Mouse (Mus musculus) lung, postnatal 0 days (tissue): ENCODE measurements around the gene Gm4305.
"Not testable (repeated sequence)": the region's sequence is repeated elsewhere in the genome, so short reads cannot be mapped to it uniquely, and the experiment has no call there.

ENCODE experiments used
- CTCF ChIP-seq: IDR thresholded peaks from 2 replicates; pipeline ENCODE4 v1.5.1; 2016; ENCODE audit warnings: antibody characterized with exemption, mild to moderate bottlenecking
- EP300 ChIP-seq: IDR thresholded peaks from 2 replicates; pipeline ENCODE4 v1.6.1; 2016; ENCODE audit warnings: antibody characterized with exemption, mild to moderate bottlenecking, control low read depth

- TF ChIP-seq CTCF, EP300: not testable (repeated sequence)
Measured at GRCm38 (mm10) chr10:100345672-100346071, 5.2 kb upstream of the Gm4305 start, which contains the start of gene Gm4303.
